10 mouse cellular contexts compared by ENCODE assay signal in genomic region chr2:93432600-93433389, GRCm38 (mm10). TPM values are rescaled to one million over a fixed set of nuclear protein-coding genes. Genes with fewer than 3 reads are reported as not detected.
A peak's percentile ranks its signal among the peaks of the same experiment; 100 is the strongest.
DNase-seq lines count a peak whose midpoint lies in the region; ATAC-seq and TF ChIP-seq lines count a peak whose summit lies in the region.
"Had no signal": no experiment of that assay in that cellular context is flagged by ENCODE, and none has a peak within 500 bp of the region (broad histone marks: within the 10 kb centered on the region; RNA-seq: fewer than 3 reads in every experiment).

No protein-coding gene starts in this region.

- no peak for TF ChIP-seq EP300 in liver, postnatal 0 days (IDR thresholded peaks at IDR 0.05; ENCODE audit: low read depth)

- H3K9me3 ChIP-seq in hindbrain, embryonic 10.5 days, result no peaks in the 10 kb centered on the region
- H3K9me3 ChIP-seq in hindbrain, embryonic 12.5 days (replicated peaks), result no peaks in the 10 kb centered on the region
- H3K9me3 ChIP-seq in liver, postnatal 0 days (ENCODE audit: low read length), result no peaks in the 10 kb centered on the region
- H3K9me3 ChIP-seq in intestine, embryonic 14.5 days (ENCODE audit: control insufficient read depth, low read length), result no peaks in the 10 kb centered on the region

- H3K9ac ChIP-seq in hindbrain, embryonic 12.5 days, result no peak overlapping the region
- H3K9ac ChIP-seq in liver, adult 2 months (ENCODE audit: low read depth, low read length), result no peak overlapping the region
- no peak overlapping the region for H3K9ac ChIP-seq in liver, postnatal 0 days (replicated peaks)
- H3K9ac ChIP-seq in intestine, embryonic 14.5 days (ENCODE audit: low read length), result no peak overlapping the region

- H3K36me3 ChIP-seq in hindbrain, embryonic 10.5 days, result no peaks in the 10 kb centered on the region
- no peaks in the 10 kb centered on the region for H3K36me3 ChIP-seq in hindbrain, embryonic 12.5 days
- H3K36me3 ChIP-seq in liver, adult 2 months (ENCODE audit: control insufficient read depth, insufficient read depth, low read length), result peaks cover 5% of the 10 kb centered on the region; the same call in 1 of the 2 replicates
- peaks cover 84% of the 10 kb centered on the region for H3K36me3 ChIP-seq in liver, postnatal 0 days (replicated peaks; ENCODE audit: insufficient read depth, low read length)
- no peaks in the 10 kb centered on the region for H3K36me3 ChIP-seq in intestine, embryonic 14.5 days (ENCODE audit: control insufficient read depth, insufficient read depth, low read length)
- peaks cover 59% of the 10 kb centered on the region for H3K36me3 ChIP-seq in small intestine, adult 2 months (ENCODE audit: control insufficient read depth, insufficient read depth, low read length)

- H3K4me3 ChIP-seq in hindbrain, embryonic 10.5 days, result no peak overlapping the region
- H3K4me3 ChIP-seq in hindbrain, embryonic 12.5 days, result no peak overlapping the region
- no peak overlapping the region for H3K4me3 ChIP-seq in liver, adult 2 months (ENCODE audit: insufficient read depth, low read depth, low read length)
- H3K4me3 ChIP-seq in liver, postnatal 0 days (ENCODE audit: low read depth, low read length), result no peak overlapping the region
- H3K4me3 ChIP-seq in intestine, embryonic 14.5 days (ENCODE audit: low read depth, low read length), result no peak overlapping the region
- no peak overlapping the region for H3K4me3 ChIP-seq in small intestine, adult 2 months (ENCODE audit: low read depth, low read length)

- no peak for TF ChIP-seq POLR2A in liver, adult 2 months (IDR thresholded peaks at IDR 0.05; ENCODE audit: extremely low read depth, insufficient read depth, low read length)
- peak; percentile 29; the same call in 1 of the 2 replicates for TF ChIP-seq POLR2A in small intestine, adult 2 months (IDR thresholded peaks at IDR 0.05; ENCODE audit: low read depth, low read length)

- peaks cover 58% of the 10 kb centered on the region for H3K4me1 ChIP-seq in hindbrain, embryonic 10.5 days (replicated peaks)
- H3K4me1 ChIP-seq in hindbrain, embryonic 12.5 days, result peaks cover 18% of the 10 kb centered on the region
- peaks cover 8% of the 10 kb centered on the region for H3K4me1 ChIP-seq in liver, adult 2 months (ENCODE audit: control insufficient read depth, insufficient read depth, low read length)
- H3K4me1 ChIP-seq in liver, postnatal 0 days (ENCODE audit: insufficient read depth), result peaks cover 14% of the 10 kb centered on the region; the same call in 1 of the 2 replicates
- H3K4me1 ChIP-seq in intestine, embryonic 14.5 days (replicated peaks; ENCODE audit: control insufficient read depth, insufficient read depth, low read length), result peaks cover 23% of the 10 kb centered on the region
- peaks cover 41% of the 10 kb centered on the region for H3K4me1 ChIP-seq in small intestine, adult 2 months (ENCODE audit: control insufficient read depth, insufficient read depth, insufficient read length, low read length)

- H3K79me2 ChIP-seq in liver, adult 2 months (ENCODE audit: control insufficient read depth, insufficient read depth, low read length), result no peaks in the 10 kb centered on the region

- WGBS in hindbrain, embryonic 10.5 days, result 89% methylated on average over 6 of the region's 6 CpGs
- 85% methylated on average over 6 of the region's 6 CpGs for WGBS in hindbrain, embryonic 12.5 days
- 52% methylated on average over 6 of the region's 6 CpGs for WGBS in liver, adult 2 months
- 81% methylated on average over 6 of the region's 6 CpGs for WGBS in liver, postnatal 0 days (ENCODE audit: insufficient replicate concordance)
- WGBS in intestine, embryonic 14.5 days, result 65% methylated on average over 6 of the region's 6 CpGs
- WGBS in small intestine, adult 2 months, result 27% methylated on average over 6 of the region's 6 CpGs

- peaks cover 10% of the 10 kb centered on the region; the same call in 1 of the 2 replicates for H3K27me3 ChIP-seq in hindbrain, embryonic 10.5 days (ENCODE audit: insufficient read depth, poor library complexity, severe bottlenecking)
- H3K27me3 ChIP-seq in hindbrain, embryonic 12.5 days, result peaks cover 6% of the 10 kb centered on the region; the same call in 1 of the 2 replicates
- H3K27me3 ChIP-seq in liver, adult 2 months (ENCODE audit: control insufficient read depth, insufficient read depth, low read length), result no peaks in the 10 kb centered on the region
- no peaks in the 10 kb centered on the region for H3K27me3 ChIP-seq in liver, postnatal 0 days (ENCODE audit: insufficient read depth, low read length)
- no peaks in the 10 kb centered on the region for H3K27me3 ChIP-seq in intestine, embryonic 14.5 days (replicated peaks; ENCODE audit: control insufficient read depth, insufficient read depth, low read length)
- H3K27me3 ChIP-seq in small intestine, adult 2 months (ENCODE audit: control insufficient read depth, insufficient read depth, low read length), result no peaks in the 10 kb centered on the region

- no peak overlapping the region for H3K4me2 ChIP-seq in hindbrain, embryonic 12.5 days (replicated peaks)
- no peak overlapping the region for H3K4me2 ChIP-seq in liver, postnatal 0 days (ENCODE audit: low read depth, low read length)
- H3K4me2 ChIP-seq in intestine, embryonic 14.5 days (ENCODE audit: low read length), result no peak overlapping the region

- peak overlapping the region; percentile 77 for H3K27ac ChIP-seq in hindbrain, embryonic 10.5 days
- no peak overlapping the region for H3K27ac ChIP-seq in hindbrain, embryonic 12.5 days
- no peak overlapping the region for H3K27ac ChIP-seq in liver, adult 2 months (replicated peaks; ENCODE audit: insufficient read depth, low read depth, low read length)
- no peak overlapping the region for H3K27ac ChIP-seq in liver, postnatal 0 days (ENCODE audit: low read depth)
- H3K27ac ChIP-seq in intestine, embryonic 14.5 days (ENCODE audit: low read depth), result peak overlapping the region; percentile 18; the same call in 1 of the 2 replicates
- H3K27ac ChIP-seq in small intestine, adult 2 months (ENCODE audit: insufficient read depth, low read depth, low read length), result peak overlapping the region; percentile 98
- H3K27ac ChIP-seq: macrophage had no signal

- TF ChIP-seq CTCF in liver, adult 2 months (IDR thresholded peaks at IDR 0.05; ENCODE audit: low read depth, low read length), result no peak
- no peak for TF ChIP-seq CTCF in liver, postnatal 0 days (IDR thresholded peaks at IDR 0.05; ENCODE audit: low read depth)
- TF ChIP-seq CTCF in small intestine, adult 2 months (IDR thresholded peaks at IDR 0.05; ENCODE audit: extremely low read depth, insufficient read length, insufficient replicate concordance, low read depth, low read length), result peak; percentile 30; the same call in 1 of the 2 replicates

- no peak for ATAC-seq in hindbrain, embryonic 12.5 days (ENCODE audit: low FRiP score)
- ATAC-seq in liver, postnatal 0 days, result no peak
- peak; percentile 31 for ATAC-seq in intestine, embryonic 14.5 days (replicated peaks; ENCODE audit: low FRiP score, low TSS enrichment, low read depth)

- DNase-seq in hindbrain, embryonic 10.5 days (ENCODE audit: low spot score), result no peak
- DNase-seq in liver, adult 2 months (ENCODE audit: extremely low read depth, low read depth, low spot score), result peak; percentile 72
- no peak for DNase-seq in liver, postnatal 0 days
- no peak for DNase-seq in intestine, embryonic 14.5 days (ENCODE audit: low spot score)
- DNase-seq in T-cell, adult 2 months (ENCODE audit: low spot score), result no peak
- no peak for DNase-seq in embryo, embryonic 11 days
- DNase-seq: heart, postnatal 36 days had no signal

RNA-seq across cellular contexts. Expression of gene Cd82, which starts 30.1 kb away (rescaled TPM):
- polyA plus RNA-seq in hindbrain, embryonic 10.5 days (2016; fragmentation: Nextera tagmentation; extraction: Ambion mirVana), result 6.2 and 10.3 TPM in 2 replicates
- polyA plus RNA-seq in hindbrain, embryonic 12.5 days (2016; fragmentation: Nextera tagmentation; extraction: Ambion mirVana), result 13.2 and 15.4 TPM in 2 replicates
- total RNA-seq in liver, adult 2 months (2014; rRNA removed), result 76.1 and 81.6 TPM in 2 replicates
- 140 and 148 TPM in 2 replicates for polyA plus RNA-seq in liver, adult 2 months (2012; rRNA removed)
- 81.0 and 87.7 TPM in 2 replicates for polyA plus RNA-seq in liver, postnatal 0 days (2015; fragmentation: Nextera tagmentation; extraction: Ambion mirVana)
- polyA plus RNA-seq in intestine, embryonic 14.5 days (2014; fragmentation: Nextera tagmentation; extraction: Ambion mirVana), result 41.3 and 43.4 TPM in 2 replicates
- 123 and 433 TPM in 2 replicates for polyA plus RNA-seq in small intestine, adult 2 months (2012; rRNA removed)

Comparison
In these comparisons a context has a peak if more than half of its experiments do, and no peak if none do; other contexts are left out.
1. H3K27ac ChIP-seq: peak in hindbrain, embryonic 10.5 days (single experiment), intestine, embryonic 14.5 days (single experiment) and small intestine, adult 2 months (single experiment); none in hindbrain, embryonic 12.5 days (single experiment), liver, adult 2 months (single experiment) and liver, postnatal 0 days (single experiment).